Mouse (Mus musculus) T-cell, adult 2 months (primary cell): ENCODE measurements around the gene Nxph1.

ENCODE experiments used
- DNase-seq: peaks from one replicate; pipeline ENCODE4 v3.0.0; 2022; ENCODE audit warnings: low spot score

Gene Nxph1

GRCm38 (mm10) chr6:8959810-8960209 lies 11.6 kb downstream of the Nxph1 start:
- no peak for DNase-seq

- no peak for DNase-seq
Observed at GRCm38 (mm10) chr6:8970576-8970975, 22.3 kb downstream of the Nxph1 start.

- DNase-seq, result no peak
Observed at GRCm38 (mm10) chr6:8979237-8979871, 31.1 kb downstream of the Nxph1 start.

GRCm38 (mm10) chr6:8996301-8996943 lies 48.2 kb downstream of the Nxph1 start:
- DNase-seq, result no peak

GRCm38 (mm10) chr6:8997326-8997725 lies 49.1 kb downstream of the Nxph1 start:
- no peak for DNase-seq

- DNase-seq, result no peak
Observed at GRCm38 (mm10) chr6:9002686-9003085, 54.5 kb downstream of the Nxph1 start.

GRCm38 (mm10) chr6:9026631-9027030 lies 78.4 kb downstream of the Nxph1 start:
- DNase-seq, result no peak

GRCm38 (mm10) chr6:9027146-9027545 lies 78.9 kb downstream of the Nxph1 start:
- DNase-seq, result no peak

- no peak for DNase-seq
Observed at GRCm38 (mm10) chr6:9028501-9028900, 80.3 kb downstream of the Nxph1 start.

- DNase-seq, result no peak
Observed at GRCm38 (mm10) chr6:9039286-9039685, 91.1 kb downstream of the Nxph1 start.

- DNase-seq, result no peak
Observed at GRCm38 (mm10) chr6:9040991-9041390, 92.8 kb downstream of the Nxph1 start.

- DNase-seq, result no peak
Observed at GRCm38 (mm10) chr6:9042391-9042790, 94.2 kb downstream of the Nxph1 start.

GRCm38 (mm10) chr6:9046815-9047214 lies 98.6 kb downstream of the Nxph1 start:
- no peak for DNase-seq

GRCm38 (mm10) chr6:9061261-9062105 lies 113.3 kb downstream of the Nxph1 start:
- DNase-seq, result no peak

- no peak for DNase-seq
Observed at GRCm38 (mm10) chr6:9066435-9066834, 118.2 kb downstream of the Nxph1 start.

GRCm38 (mm10) chr6:9069913-9070312 lies 121.7 kb downstream of the Nxph1 start:
- no peak for DNase-seq

- DNase-seq, result no peak
Observed at GRCm38 (mm10) chr6:9076463-9076862, 128.2 kb downstream of the Nxph1 start.

GRCm38 (mm10) chr6:9077793-9078689 lies 129.8 kb downstream of the Nxph1 start:
- no peak for DNase-seq

GRCm38 (mm10) chr6:9083851-9084250 lies 135.6 kb downstream of the Nxph1 start:
- DNase-seq, result no peak

- no peak for DNase-seq
Observed at GRCm38 (mm10) chr6:9097345-9097744, 149.1 kb downstream of the Nxph1 start.

- no peak for DNase-seq
Observed at GRCm38 (mm10) chr6:9107366-9107765, 159.1 kb downstream of the Nxph1 start.

- DNase-seq, result no peak
Observed at GRCm38 (mm10) chr6:9119136-9119535, 170.9 kb downstream of the Nxph1 start.
